Mouse (Mus musculus) gastrocnemius, postnatal 10 days (tissue): ENCODE results near the gene Tfrc. TPM values are rescaled to one million over a fixed set of nuclear protein-coding genes. Genes with fewer than 3 reads are reported as not detected.

Experiments used
- DNase-seq: peaks from one replicate; pipeline ENCODE4 v3.0.0; 2021; ENCODE audit warnings: mixed read lengths
- long read RNA-seq, 2 experiments: library from polyadenylated mRNA; stranded (forward); transcript quantifications; one replicate each; pipeline ENCODE4 v2.0.0; 2021
- total RNA-seq, 2 experiments: library from RNA; stranded (reverse); gene quantifications; 2 replicates each; pipeline ENCODE4 v1.2.3; 2021

Tfrc gene
- total RNA-seq: 100 to 1,000 TPM; 160 to 197 TPM
- long read RNA-seq, experiment 1, full-length matches to known transcripts: 106 of 148 reads
- long read RNA-seq, experiment 1, partial matches to known transcripts: 24 of 148 reads
- long read RNA-seq, experiment 1, other reads (novel, unspliced or antisense): 18 of 148 reads
- long read RNA-seq, experiment 2, full-length matches to known transcripts: 67 of 106 reads
- long read RNA-seq, experiment 2, partial matches to known transcripts: 21 of 106 reads
- long read RNA-seq, experiment 2, other reads (novel, unspliced or antisense): 18 of 106 reads

DNA sequence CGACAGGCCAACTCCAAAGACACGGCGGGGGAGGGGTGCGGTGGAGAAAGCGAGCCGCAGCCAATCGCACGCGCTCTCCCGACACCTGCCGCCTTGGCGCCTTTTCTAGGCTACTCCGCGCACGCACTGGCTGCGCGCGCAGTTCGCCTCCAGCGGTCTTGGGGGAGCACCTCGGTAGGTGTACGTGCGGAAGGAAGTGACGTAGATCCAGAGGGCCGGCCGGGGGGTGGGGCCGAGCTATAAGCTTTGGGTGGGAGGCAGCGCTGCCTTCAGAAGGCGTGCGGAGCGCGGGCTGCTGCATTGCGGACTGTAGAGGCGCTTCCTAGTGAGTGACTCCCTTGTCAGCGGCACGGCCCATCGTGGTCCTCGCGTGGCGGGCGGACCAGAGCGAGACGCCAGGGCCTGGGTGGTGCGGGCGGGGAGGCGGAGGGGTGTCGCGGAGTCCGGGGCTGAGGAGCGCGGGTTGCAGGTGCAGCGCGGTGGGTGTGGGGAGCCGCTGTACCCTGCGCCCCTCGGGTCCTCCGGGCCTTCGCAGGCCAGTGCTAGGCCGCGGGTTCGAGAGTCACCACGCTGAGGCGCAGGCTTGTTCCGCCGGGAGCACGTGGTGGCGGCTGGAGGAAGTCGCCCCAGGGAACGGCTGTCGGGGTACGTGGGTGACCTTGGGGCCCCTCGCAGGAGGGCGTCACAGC is at the start of gene Tfrc:
Gene Tfrc (plus strand): TSS at position 209 of the 689 bp plus-strand sequence.
- DNase-seq: peak; percentile 91

DNA sequence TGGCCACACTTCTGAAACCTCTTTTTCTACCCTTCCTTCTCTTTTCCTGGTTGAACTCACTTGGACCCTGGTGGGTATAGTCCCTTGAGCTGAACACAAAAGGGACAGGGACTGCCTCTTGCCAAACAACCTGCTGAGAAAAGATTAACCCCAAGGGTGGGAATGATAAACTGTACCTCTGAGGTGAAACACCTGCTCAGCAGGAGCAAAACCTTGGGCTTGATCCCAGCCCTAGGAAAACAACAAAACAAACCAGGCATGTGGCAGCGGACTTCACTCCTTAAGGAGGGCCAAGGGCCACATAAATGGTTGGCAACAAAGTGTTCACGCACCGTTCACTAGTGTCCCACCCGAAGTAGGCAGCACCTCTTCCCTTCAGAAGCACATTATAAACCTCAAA is 49.2 kb upstream of the Tfrc start:
- DNase-seq: no peak

DNA sequence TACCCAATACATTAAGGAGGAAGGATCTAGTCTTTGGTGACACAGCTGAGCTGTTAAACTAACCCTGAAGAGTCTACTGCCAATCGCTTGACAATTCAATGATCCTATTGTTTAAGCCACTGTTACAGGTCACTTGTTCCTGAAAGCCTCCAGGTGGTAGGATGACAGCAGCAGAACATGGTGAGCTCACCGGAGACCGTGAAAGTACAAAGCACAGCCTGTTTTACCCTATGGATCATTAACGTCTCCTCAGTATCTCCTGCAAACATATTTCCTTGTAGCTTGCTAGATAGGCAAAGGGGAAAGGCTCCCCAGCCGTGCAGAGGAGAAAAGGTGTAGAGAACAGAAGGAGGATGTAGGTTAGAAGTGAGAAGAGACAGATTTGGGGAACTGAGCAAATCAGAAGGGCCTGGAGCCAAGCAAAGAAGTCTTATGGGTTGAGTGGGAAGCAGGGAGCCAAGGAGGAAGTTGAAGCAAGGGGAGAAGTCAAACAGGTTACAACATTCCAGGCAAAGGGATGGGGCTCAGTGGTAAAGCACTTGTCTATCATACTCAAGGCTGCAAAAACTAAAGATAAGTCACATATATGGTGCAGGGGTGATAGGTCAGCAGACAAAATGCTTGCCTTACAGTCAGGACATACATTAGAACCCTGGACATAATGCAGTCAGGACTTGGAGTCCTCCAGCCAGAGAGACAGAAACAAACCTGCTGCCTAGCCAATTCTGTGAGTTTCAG is 45.5 kb upstream of the Tfrc start:
- no peak for DNase-seq

DNA sequence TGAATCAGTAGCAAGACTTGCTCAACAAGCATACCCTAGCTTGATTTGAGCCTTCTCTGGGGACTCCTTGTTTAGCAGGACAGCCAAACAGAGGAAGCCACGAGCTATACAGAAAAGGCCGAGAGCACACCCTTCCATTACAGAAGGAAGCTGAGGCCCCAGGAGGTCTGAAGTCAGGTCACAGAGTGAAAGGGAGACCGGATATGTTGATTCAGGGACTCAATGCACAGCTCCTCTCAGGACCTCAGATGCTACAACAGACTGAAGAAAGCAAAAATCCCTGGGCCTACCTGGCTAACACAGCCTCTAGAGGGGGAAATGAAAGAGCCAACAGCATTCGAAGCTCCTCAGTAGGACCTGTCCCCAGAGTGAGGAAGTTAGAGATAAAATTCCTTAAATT is 41.4 kb upstream of the Tfrc start:
- DNase-seq: no peak

DNA sequence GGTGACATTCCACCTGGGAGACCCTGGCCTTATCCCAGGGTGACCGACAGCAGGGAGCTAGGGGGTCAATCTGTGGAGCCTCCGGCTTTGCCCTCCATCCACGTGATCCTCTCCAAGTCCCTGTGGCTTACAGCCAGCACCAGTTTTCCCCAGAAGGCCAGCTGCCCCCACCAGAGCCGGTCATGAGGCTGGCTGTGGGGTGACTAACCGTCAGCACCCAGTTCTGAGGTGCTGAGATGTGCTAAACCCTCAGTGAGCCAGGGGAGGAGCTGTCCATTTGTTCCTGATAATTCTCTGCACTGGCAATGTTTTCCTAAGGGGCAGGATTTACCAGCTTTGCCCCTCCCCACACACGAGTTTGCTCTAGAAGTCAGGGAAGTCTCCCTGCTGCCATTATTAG is 40.3 kb upstream of the Tfrc start:
- DNase-seq: no peak

DNA sequence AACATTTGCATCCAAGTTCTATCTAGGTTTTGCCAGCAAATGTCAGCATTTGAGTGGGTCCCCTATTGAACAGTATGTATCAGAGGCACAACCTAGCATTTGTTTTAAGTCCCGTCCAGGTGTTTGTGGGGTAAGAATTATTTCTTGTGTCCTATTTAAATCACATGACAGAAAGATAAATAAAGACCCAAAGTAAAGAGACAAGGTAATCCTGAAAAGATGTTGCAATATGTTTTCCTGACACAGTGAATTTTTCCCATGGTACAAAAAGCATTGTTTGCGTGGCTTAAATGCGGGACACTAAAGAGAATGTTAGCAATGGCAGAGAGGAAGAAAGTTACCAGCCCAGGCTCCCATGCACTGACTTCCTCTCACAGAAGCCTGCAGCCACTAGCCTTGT is 38.7 kb upstream of the Tfrc start:
- no peak for DNase-seq

- DNase-seq: no peak
These were observed 36.2 kb upstream of the Tfrc start for GRCm38 (mm10) chr16:32572528-32572927.

DNA sequence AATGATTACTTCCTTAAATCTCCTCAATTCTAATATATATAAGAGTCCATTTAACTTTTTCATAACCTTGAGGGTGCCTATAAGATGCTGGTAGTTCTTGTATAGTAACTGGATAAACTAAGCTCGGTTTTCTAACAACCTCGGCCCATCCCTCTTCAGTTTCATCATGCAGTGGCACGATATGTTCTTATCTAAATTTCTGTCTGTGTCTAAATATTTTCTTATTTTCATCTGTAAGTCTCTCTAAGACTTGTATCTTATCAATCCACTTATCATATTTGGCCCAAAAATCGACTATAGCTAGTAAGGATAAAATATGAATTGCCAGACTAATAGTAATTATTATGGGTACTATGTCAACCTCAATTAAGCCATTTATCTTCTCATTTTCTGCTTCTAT is 22.2 kb upstream of the Tfrc start:
- DNase-seq: no peak

DNA sequence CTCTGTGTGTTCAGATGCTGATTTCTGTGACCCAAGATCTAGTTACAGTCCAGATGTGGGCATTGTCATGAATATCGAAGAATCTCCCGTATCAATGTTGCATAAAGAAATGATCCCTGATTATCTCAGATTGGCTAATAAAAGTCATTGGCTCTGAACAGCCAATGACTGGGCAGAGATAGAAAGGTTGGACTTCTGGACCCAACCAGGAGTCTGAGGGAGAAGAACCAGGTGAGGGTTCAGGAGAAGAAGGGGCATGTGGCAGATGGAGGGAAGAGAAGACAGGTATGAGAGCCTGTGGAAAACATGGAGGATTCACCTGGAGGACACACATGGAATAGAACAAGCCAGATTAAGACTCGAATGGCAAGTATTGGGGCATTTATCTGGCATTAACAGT is 20.2 kb upstream of the Tfrc start:
- DNase-seq: no peak

DNA sequence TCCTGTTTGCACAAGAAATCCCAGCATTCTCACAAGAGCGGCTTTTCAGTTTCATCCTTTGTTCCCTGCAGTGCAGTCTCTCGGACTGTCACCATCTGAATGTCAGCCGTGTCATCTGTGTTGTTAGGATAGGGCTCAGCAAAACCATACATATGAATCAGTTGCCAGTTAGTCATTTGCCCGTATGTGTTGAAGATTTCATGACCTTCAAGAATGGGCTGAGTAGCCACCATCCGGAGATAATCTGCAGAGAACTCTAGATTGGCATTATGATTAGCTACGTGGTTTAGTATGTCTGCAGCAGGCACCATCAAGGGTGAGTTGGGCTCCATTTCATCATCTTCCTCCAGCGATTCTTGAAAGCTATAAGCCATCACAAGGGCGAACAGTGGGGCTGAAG is 17.2 kb upstream of the Tfrc start:
- no peak for DNase-seq

- no peak for DNase-seq
These were observed 15.4 kb upstream of the Tfrc start for GRCm38 (mm10) chr16:32593283-32593805.

DNA sequence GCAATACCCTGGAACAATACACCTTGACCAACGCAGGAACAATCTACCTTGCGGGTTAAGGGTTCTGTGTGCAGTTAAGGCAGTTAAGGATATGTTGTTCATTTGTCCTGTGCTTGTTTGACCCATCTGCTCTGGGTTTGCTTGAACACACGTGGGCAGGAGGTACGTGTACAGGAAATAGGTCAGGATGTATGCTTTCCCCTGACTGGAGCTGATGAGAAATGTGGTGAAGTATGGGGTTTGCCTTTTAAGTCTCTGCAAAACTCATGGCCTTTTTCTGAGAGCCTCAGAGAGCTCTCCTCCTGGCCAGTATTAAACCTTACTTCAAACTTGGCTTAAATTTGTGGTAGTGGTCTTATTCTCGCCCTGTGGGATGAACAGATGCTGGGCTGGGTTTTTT is 14.8 kb upstream of the Tfrc start:
- DNase-seq: no peak

- no peak for DNase-seq
These were observed 14.0 kb upstream of the Tfrc start for GRCm38 (mm10) chr16:32594701-32595100.

DNA sequence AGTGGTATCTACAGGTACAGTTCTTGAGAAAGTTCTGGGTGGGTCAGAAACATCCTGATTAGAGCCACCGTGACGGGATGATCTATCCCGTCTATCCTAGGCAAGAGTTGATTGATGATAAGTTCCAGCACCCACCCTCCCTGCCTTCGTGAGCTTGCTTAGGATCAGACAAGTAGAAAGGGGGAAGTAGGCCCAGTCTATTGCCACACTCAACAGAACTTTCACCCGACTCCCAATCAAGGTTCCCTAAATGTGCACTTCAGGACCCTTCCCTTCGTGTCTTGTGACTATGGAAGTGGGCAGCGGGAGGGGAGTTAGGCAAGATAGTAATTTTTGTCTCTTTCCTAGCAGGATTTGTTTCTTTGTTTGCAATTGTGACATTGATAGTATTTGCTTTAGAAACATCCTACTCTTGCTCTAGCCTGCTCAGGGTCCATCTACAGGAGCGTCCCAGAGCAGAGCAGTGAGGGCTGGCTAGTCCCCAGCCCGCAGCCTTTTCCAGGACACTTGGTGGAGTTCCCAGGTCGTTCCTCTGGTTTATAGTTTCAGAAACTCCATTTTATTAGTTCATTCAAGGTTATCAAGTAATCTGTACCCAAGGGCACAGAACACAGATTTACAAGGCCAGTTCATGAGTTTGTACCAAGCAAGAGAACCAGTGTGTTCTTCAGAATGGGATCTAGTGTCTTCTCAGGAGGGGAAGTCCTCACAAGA is 13.4 kb upstream of the Tfrc start:
- peak; percentile 23 for DNase-seq

GRCm38 (mm10) chr16:32597909-32598381 is 10.8 kb upstream of the Tfrc start:
- peak; percentile 10 for DNase-seq

- no peak for DNase-seq
These were observed 9.6 kb upstream of the Tfrc start for GRCm38 (mm10) chr16:32599151-32599550.

DNA sequence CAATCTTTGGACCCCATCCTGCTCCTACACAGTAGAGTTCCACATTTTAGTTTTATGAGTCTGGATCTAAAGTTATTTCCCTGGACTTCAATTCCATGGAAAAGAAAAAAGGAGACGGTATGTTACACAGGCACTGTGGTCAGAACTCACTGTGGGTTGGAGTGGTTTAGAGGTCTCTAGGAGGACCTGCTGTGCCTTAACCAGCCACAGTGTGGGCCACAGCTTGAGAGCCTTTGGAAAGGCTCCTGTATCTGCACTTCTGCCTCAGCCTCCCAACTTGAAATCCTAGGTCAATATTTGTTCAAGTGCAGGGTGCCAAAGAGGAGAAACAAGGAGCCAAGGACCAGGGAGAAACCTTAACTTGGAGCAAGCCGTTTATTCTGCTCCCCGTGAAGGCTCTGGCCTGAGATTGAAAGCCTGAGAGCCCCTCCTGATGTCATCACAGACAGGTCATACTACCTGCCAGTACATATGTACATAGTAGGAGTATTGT is 6.5 kb upstream of the Tfrc start:
- DNase-seq: no peak

DNA sequence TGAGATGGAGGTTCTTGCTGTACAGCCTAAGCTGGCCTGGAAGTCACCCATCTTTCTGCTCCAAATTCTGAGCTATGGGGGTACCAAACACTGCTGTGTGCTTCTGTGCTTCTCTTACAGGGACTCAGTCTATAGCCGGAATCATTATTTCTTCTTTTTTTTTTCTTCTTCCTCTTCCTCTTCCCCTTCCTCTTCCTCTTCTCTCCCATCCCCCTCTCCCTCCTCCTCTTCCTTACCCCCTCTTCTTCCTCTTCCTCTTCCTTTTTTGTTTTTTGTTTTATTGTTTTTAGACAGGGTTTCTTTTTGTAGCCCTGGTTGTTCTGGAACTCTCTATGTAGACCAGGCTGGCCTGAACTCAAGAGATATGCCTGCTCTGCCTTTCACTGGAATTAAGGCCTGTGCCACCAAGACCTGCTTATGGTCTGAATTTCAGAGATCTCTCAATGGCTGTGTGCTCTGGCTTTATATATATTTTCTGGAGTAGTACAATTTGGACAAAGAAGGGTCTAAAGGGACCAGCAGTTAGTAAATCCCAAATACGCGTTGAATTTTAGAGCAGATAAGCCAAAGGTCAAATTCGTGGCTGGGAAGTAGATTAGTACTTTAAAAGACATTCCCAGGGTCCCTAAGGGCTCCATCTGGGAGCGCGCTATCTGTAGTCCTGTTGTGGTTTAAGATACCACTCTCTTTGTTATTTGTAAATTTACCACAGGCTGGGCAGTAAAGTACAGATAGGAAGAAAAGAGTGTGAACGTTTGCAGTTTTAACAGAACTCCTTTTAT is 967 bp upstream of the Tfrc start:
- DNase-seq: no peak

GRCm38 (mm10) chr16:32608344-32608711 is 392 bp upstream of the Tfrc start:
- DNase-seq: no peak

- DNase-seq: no peak
These were observed 670 bp downstream of the Tfrc start for GRCm38 (mm10) chr16:32609401-32609779.

DNA sequence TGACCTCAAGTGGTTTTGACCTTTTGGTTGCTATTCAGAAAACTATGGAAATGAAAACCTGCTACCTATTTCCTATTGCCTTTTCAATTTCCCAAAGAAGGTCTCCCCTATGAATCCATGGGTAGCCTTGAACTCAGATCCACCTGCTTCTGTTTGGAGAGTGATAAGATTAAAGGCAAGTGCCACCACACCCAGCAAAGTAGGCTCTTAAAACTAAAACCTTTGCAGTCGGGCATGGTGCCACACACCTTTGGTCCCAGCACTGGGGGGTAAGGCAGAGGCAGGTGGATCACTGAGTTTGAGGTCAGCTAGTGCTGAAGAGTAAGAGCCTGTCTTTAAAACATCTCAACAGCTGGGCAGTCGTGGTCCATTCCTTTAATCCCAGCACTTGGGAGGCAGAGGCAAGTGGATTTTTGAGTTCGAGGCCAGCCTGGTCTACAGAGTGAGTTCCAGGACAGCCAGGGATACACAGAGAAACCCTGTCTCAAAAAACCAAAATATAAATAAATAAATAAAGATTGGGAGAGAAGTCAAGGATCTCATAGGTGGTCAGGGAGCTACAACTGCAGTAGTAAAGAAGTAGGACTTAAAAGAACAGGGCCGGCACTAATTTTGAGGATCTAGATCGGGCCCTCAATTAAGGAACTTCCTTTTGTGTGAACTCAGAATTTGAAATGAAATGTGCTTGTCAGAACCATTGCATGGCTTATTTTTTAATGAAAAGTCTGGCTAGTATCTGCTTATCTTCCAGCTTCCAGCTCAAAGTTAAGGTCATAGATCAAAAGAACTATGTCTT is 1.9 kb downstream of the Tfrc start:
- DNase-seq: no peak
